ENCODE assay signal across 13 mouse cellular contexts in genomic region chr9:63668621-63669020, GRCm38 (mm10).
DNase-seq lines count a peak whose midpoint lies in the region; ATAC-seq and TF ChIP-seq lines count a peak whose summit lies in the region.
"Had no signal": no experiment of that assay in that cellular context is flagged by ENCODE, and none has a peak within 500 bp of the region (broad histone marks: within the 10 kb centered on the region; RNA-seq: fewer than 3 reads in every experiment).

No protein-coding gene starts in this region.

- no peak overlapping the region for H3K27ac ChIP-seq in kidney, embryonic 14.5 days (ENCODE audit: low read depth, low read length)
- H3K27ac ChIP-seq in intestine, postnatal 0 days (ENCODE audit: low read depth, low read length): peak overlapping the region; percentile 76
- H3K27ac ChIP-seq: limb, embryonic 15.5 days had no signal

- no peak overlapping the region for H3K4me2 ChIP-seq in kidney, embryonic 14.5 days (replicated peaks; ENCODE audit: low read depth, low read length)
- H3K4me2 ChIP-seq in intestine, postnatal 0 days (replicated peaks; ENCODE audit: low read depth): no peak overlapping the region
- H3K4me2 ChIP-seq: limb, embryonic 15.5 days had no signal

- 50% methylated on average over 1 of the region's 1 CpGs for WGBS in kidney, embryonic 14.5 days
- 45% methylated on average over 1 of the region's 1 CpGs for WGBS in intestine, postnatal 0 days

- H3K4me3 ChIP-seq in kidney, embryonic 14.5 days (ENCODE audit: low read length): no peak overlapping the region
- H3K4me3 ChIP-seq in intestine, postnatal 0 days (ENCODE audit: low read depth, low read length): no peak overlapping the region
- H3K4me3 ChIP-seq: limb, embryonic 15.5 days had no signal

- H3K36me3 ChIP-seq in kidney, embryonic 14.5 days (ENCODE audit: control insufficient read depth, insufficient read depth, low read length): peaks cover 5% of the 10 kb centered on the region; the same call in 1 of the 2 replicates
- H3K36me3 ChIP-seq in intestine, postnatal 0 days (ENCODE audit: control insufficient read depth, insufficient read depth): peaks cover 16% of the 10 kb centered on the region; the same call in 1 of the 2 replicates

- H3K4me1 ChIP-seq in kidney, embryonic 14.5 days (ENCODE audit: control insufficient read depth, insufficient read depth, low read length): peaks cover 63% of the 10 kb centered on the region
- peaks cover 22% of the 10 kb centered on the region for H3K4me1 ChIP-seq in intestine, postnatal 0 days (replicated peaks; ENCODE audit: control insufficient read depth, insufficient read depth, low read length)

- H3K9me3 ChIP-seq in kidney, embryonic 14.5 days (ENCODE audit: control insufficient read depth, low read length): no peaks in the 10 kb centered on the region
- H3K9me3 ChIP-seq in intestine, postnatal 0 days (ENCODE audit: control insufficient read depth): no peaks in the 10 kb centered on the region
- H3K9me3 ChIP-seq: limb, embryonic 15.5 days had no signal

- peak; percentile 41 for TF ChIP-seq CTCF in intestine, postnatal 0 days (IDR thresholded peaks at IDR 0.05; ENCODE audit: low read depth)

- no peak overlapping the region for H3K9ac ChIP-seq in kidney, embryonic 14.5 days (ENCODE audit: low read depth, low read length)
- H3K9ac ChIP-seq in intestine, postnatal 0 days (ENCODE audit: low read depth, low read length): no peak overlapping the region
- H3K9ac ChIP-seq: limb, embryonic 15.5 days; liver, postnatal 0 days had no signal

- no peaks in the 10 kb centered on the region for H3K27me3 ChIP-seq in kidney, embryonic 14.5 days (ENCODE audit: control insufficient read depth, insufficient read depth, low read length)
- no peaks in the 10 kb centered on the region for H3K27me3 ChIP-seq in intestine, postnatal 0 days (replicated peaks; ENCODE audit: control insufficient read depth, insufficient read depth, low read length)
- H3K27me3 ChIP-seq: limb, embryonic 15.5 days had no signal

- peak; percentile 78 for DNase-seq in kidney, adult 11 months
- DNase-seq in kidney, postnatal 25 days: peak; percentile 66 to 82
- peak; percentile 80 for DNase-seq in yolk sac, embryonic 10.5 days (ENCODE audit: low spot score)
- no peak for DNase-seq in spleen, postnatal 14 days (ENCODE audit: low spot score in 2 of 2)
- DNase-seq: adrenal gland, postnatal 10 days; cerebellum, adult 8-10 months; liver, postnatal 0 days; midbrain, embryonic 14.5 days; right cerebral cortex, postnatal 14 days had no signal

- no peak for ATAC-seq in kidney, embryonic 14.5 days (ENCODE audit: low FRiP score, low TSS enrichment)
- peak; percentile 70 for ATAC-seq in intestine, postnatal 0 days
- no peak for ATAC-seq in CD4-positive, CD25-positive, alpha-beta regulatory T cell, adult 4 months
- ATAC-seq: liver, postnatal 0 days had no signal

Comparison
In these comparisons a context has a peak if more than half of its experiments do, and no peak if none do; other contexts are left out.
1. DNase-seq: peak in kidney, adult 11 months (single experiment), kidney, postnatal 25 days (2 of 2) and yolk sac, embryonic 10.5 days (single experiment); none in spleen, postnatal 14 days (0 of 2).